Mouse (Mus musculus) heart, adult 2 months (tissue): Measurements from ENCODE around the gene Mmab.

ENCODE experiments used
- CTCF ChIP-seq: fragments of 200-600 bp; IDR thresholded peaks from 2 replicates; pipeline ENCODE4 v1.8.1; 2022; ENCODE audit warnings: antibody characterized with exemption, mild to moderate bottlenecking, moderate library complexity
- EP300 ChIP-seq: fragments of 200-500 bp; IDR thresholded peaks from 2 replicates; pipeline ENCODE4 v1.6.1; 2011; ENCODE audit warnings: low read depth, low read length, control low read depth; ENCODE audit not compliant: insufficient read depth
- POLR2A ChIP-seq: fragments of 200-500 bp; IDR thresholded peaks from 2 replicates; pipeline ENCODE4 v1.6.1; 2011; ENCODE audit warnings: mild to moderate bottlenecking, low read depth, low read length, control low read depth; ENCODE audit not compliant: insufficient read depth

- no peak for TF ChIP-seq EP300
- no peak for TF ChIP-seq CTCF
- no peak for TF ChIP-seq POLR2A
Measured at GRCm38 (mm10) chr5:114468007-114468406, 24.1 kb upstream of the Mmab start.
